Mouse (Mus musculus) hindbrain, postnatal 0 days (tissue): ENCODE measurements around the gene Olfr666. TPM values are rescaled to one million over a fixed set of nuclear protein-coding genes. Genes with fewer than 3 reads are reported as not detected.
"Not testable (repeated sequence)": the region's sequence is repeated elsewhere in the genome, so short reads cannot be mapped to it uniquely, and the experiment has no call there.

ENCODE experiments used
- ATAC-seq: fragments of 200-750 bp; cut with Nextera tagmentation; 2 replicates; pipeline ENCODE4 v1.8.0; 2017; ENCODE audit warnings: mild to moderate bottlenecking, moderate TSS enrichment, moderate library complexity
- DNase-seq: peaks from one replicate; pipeline ENCODE4 v3.0.0-alpha.2; 2015; ENCODE audit warnings: low spot score
- H3K27ac ChIP-seq: fragments of 300-500 bp; sonication (generic); 2 replicates; pipeline ENCODE4 v1.5.1; 2014; ENCODE audit warnings: mild to moderate bottlenecking
- H3K27me3 ChIP-seq: fragments of 300-500 bp; sonication (generic); 2 replicates; pipeline ENCODE4 v1.6.1; 2014; ENCODE audit warnings: low read length, mixed read lengths; ENCODE audit not compliant: insufficient read depth
- H3K36me3 ChIP-seq: fragments of 300-500 bp; sonication (generic); 2 replicates; pipeline ENCODE4 v1.6.1; 2014; ENCODE audit warnings: low read length, mixed read lengths; ENCODE audit not compliant: insufficient read depth
- H3K4me1 ChIP-seq: fragments of 300-500 bp; sonication (generic); 2 replicates; pipeline ENCODE4 v1.6.1; 2014; ENCODE audit warnings: antibody characterized with exemption, low read length, mixed read lengths; ENCODE audit not compliant: insufficient read depth
- H3K4me2 ChIP-seq: fragments of 300-500 bp; sonication (generic); 2 replicates; pipeline ENCODE4 v1.6.1; 2014; ENCODE audit warnings: low read depth, mild to moderate bottlenecking, low read length, moderate library complexity, mixed read lengths
- H3K4me3 ChIP-seq: fragments of 300-500 bp; sonication (generic); 2 replicates; pipeline ENCODE4 v1.5.1; 2014; ENCODE audit warnings: low read length
- H3K9ac ChIP-seq: fragments of 300-500 bp; sonication (generic); replicated peaks from 2 replicates; pipeline ENCODE4 v1.6.1; 2014; ENCODE audit warnings: mild to moderate bottlenecking, low read length, moderate library complexity, mixed read lengths
- H3K9me3 ChIP-seq: fragments of 300-500 bp; sonication (generic); 2 replicates; pipeline ENCODE4 v1.6.1; 2016; ENCODE audit warnings: low read length, mixed read lengths
- CTCF ChIP-seq: IDR thresholded peaks from 2 replicates; pipeline ENCODE4 v1.5.1; 2016; ENCODE audit warnings: antibody characterized with exemption, control low read depth, low read depth
- WGBS: fragments of 180-500 bp; shearing (Covaris S2); extraction: QIAGEN DNeasy Blood & Tissue Kit; methylation state at CpG from one replicate; pipeline ENCODE4 v1.1.7; 2014; 5-methylcytosine and 5-hydroxymethylcytosine counted together
- polyA plus RNA-seq: library from polyadenylated mRNA; unstranded; fragments of >200 nt; fragmentation: Nextera tagmentation; extraction: Ambion mirVana; gene quantifications from 2 replicates; pipeline ENCODE4 v1.2.1, GENCODE M21; 2015
- total RNA-seq: library from RNA; depleted of rRNA; stranded (reverse); fragments of >200 nt; gene quantifications from 2 replicates; pipeline ENCODE4 v1.2.3, GENCODE M21; 2014; rRNA removed

The Olfr666 gene
- total and polyA plus RNA-seq, 2 experiments from 2014 or later: not detected

DNA sequence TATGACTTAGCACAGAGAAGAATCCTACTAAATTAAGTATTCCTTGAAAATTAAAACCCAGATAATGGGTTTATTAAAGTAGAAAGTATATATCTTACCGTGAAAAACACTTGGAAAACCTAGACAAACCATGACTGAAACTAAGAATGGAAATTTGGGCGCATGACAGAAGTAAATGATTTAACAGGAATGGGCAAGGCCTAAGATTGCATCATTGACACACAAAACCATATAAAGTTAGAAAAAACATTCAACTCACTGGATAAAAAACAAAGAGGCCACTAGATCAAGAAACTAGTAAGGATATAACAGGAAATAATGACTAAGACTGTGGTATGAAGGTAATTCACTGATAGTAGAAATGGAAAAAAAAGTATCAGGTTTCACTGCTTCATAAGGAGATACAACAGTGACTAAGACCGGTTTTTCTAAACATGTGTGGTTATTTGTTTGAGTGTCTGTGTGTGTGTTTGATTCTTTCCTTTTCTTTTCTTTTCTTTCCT is 40.5 kb downstream of the Olfr666 start:
- DNase-seq (no peak), ATAC-seq (no peak)
- WGBS: 81% methylated on average over 3 of the region's 3 CpGs
- TF ChIP-seq CTCF: no peak
- H3K4me2 ChIP-seq: no peak overlapping the region
- no peak overlapping the region for H3K4me3 ChIP-seq
- H3K27me3 ChIP-seq: no peaks in the 10 kb centered on the region
- no peak overlapping the region for H3K9ac ChIP-seq
- no peaks in the 10 kb centered on the region for H3K36me3 ChIP-seq
- no peaks in the 10 kb centered on the region for H3K9me3 ChIP-seq
- H3K4me1 ChIP-seq: no peaks in the 10 kb centered on the region
- no peak overlapping the region for H3K27ac ChIP-seq

DNA sequence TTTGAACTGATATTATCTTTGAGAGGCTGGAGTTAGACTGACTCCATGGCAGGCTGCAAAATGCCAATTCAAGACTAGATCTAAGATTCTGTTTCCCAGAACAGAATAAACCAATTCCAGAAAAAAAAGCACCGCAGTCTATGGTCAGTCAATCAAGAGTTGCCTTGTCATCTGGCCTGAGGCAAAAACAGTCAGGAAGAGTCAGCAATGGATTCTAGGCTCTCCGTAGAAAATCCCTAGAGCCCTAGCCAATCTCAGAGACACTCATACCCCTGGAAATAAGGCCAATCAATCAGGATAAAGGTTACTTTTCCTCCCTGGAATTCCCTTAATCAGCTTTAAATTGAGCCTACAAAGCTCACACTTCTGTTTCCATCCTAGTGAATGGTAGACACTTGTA is 44.2 kb downstream of the Olfr666 start:
- H3K4me3 ChIP-seq, H3K27me3 ChIP-seq, H3K9ac ChIP-seq, ATAC-seq, H3K4me1 ChIP-seq, H3K4me2 ChIP-seq, H3K9me3 ChIP-seq, DNase-seq, H3K27ac ChIP-seq, H3K36me3 ChIP-seq: not testable (repeated sequence)
- 80% methylated on average over 2 of the region's 2 CpGs for WGBS

DNA sequence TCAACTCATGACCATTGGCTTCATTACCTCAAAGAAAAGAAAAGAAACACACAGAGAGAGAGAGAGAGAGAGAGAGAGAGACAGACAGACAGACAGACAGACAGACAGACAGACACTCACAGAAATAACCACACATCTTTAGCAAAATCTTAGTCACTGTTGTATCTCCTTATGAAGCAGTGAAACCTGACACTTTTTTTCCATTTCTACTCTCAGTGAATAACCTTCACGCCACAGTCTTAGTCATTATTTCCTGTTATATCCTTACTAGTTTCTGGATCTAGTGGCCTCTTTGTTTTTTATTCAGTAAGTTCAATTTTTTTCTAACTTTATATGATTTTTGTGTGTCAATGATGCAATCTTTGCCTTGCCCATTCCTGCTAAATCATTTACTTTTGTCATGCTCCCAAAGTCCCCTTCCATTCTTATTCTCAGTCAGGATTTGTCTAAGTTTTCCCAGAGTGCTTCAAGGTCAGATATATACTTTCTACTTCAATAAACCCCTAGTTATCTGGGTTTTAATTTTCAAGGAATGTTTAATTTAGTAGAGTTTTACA is 51.9 kb downstream of the Olfr666 start:
- TF ChIP-seq CTCF: no peak
- Histone ChIP-seq H3K4me3 (no peak overlapping the region), H3K9me3 (no peaks in the 10 kb centered on the region), H3K9ac (no peak overlapping the region), H3K36me3 (no peaks in the 10 kb centered on the region), H3K4me2 (no peak overlapping the region), H3K27me3 (no peaks in the 10 kb centered on the region), H3K4me1 (no peaks in the 10 kb centered on the region), H3K27ac (no peak overlapping the region)
- 89% methylated on average over 1 of the region's 1 CpGs for WGBS
- DNase-seq (no peak), ATAC-seq (no peak)

GRCm38 (mm10) chr7:104842503-104842902 is 53.2 kb downstream of the Olfr666 start, which contains the start of gene Usp17lb:
Usp17lb (minus strand) TSS chr7:104842603.
- no peaks in the 10 kb centered on the region for H3K4me1 ChIP-seq
- DNase-seq: no peak
- H3K36me3 ChIP-seq: no peaks in the 10 kb centered on the region
- no peaks in the 10 kb centered on the region for H3K27me3 ChIP-seq
- no peak for ATAC-seq
- TF ChIP-seq CTCF: no peak
- no peak within 1 kb of the TSS for H3K4me2 ChIP-seq
- WGBS: 64% methylated on average over 1 of the region's 1 CpGs
- no peak within 1 kb of the TSS for H3K4me3 ChIP-seq
- H3K9me3 ChIP-seq: no peaks in the 10 kb centered on the region
- H3K9ac ChIP-seq: no peak within 1 kb of the TSS
- H3K27ac ChIP-seq: no peak within 1 kb of the TSS

Other genes with a start within 250 kb of the Olfr666 start
- gene Olfr658, start 248.6 kb downstream of the Olfr666 start, total RNA-seq: 0.11 and 0.16 TPM in 2 replicates
- gene Olfr658, start 248.6 kb downstream of the Olfr666 start, polyA plus RNA-seq: 0.41 and 0.52 TPM in 2 replicates
- not detected in 2 replicates for gene Olfr659, start 229.2 kb downstream of the Olfr666 start, total RNA-seq
- not detected in 2 replicates for gene Olfr659, start 229.2 kb downstream of the Olfr666 start, polyA plus RNA-seq
- not detected in 2 replicates for gene Olfr661, start 209.5 kb downstream of the Olfr666 start, total RNA-seq
- not detected in 2 replicates for gene Olfr661, start 209.5 kb downstream of the Olfr666 start, polyA plus RNA-seq
- gene Usp17le, start 118.5 kb downstream of the Olfr666 start, total RNA-seq: not detected in 2 replicates
- not detected in 2 replicates for gene Usp17le, start 118.5 kb downstream of the Olfr666 start, polyA plus RNA-seq
- not detected in 2 replicates for gene Usp17lb, start 53.3 kb downstream of the Olfr666 start, total RNA-seq
- gene Usp17lb, start 53.3 kb downstream of the Olfr666 start, polyA plus RNA-seq: not detected in 2 replicates
- not detected in 2 replicates for gene Usp17la, start 38.9 kb downstream of the Olfr666 start, total RNA-seq
- not detected in 2 replicates for gene Usp17la, start 38.9 kb downstream of the Olfr666 start, polyA plus RNA-seq
- gene Olfr665, start 17.9 kb downstream of the Olfr666 start, total RNA-seq: not detected in 2 replicates
- gene Olfr665, start 17.9 kb downstream of the Olfr666 start, polyA plus RNA-seq: not detected in 2 replicates
- not detected in 2 replicates for gene Olfr667, start 25.5 kb upstream of the Olfr666 start, total RNA-seq
- not detected in 2 replicates for gene Olfr667, start 25.5 kb upstream of the Olfr666 start, polyA plus RNA-seq
- not detected in 2 replicates for gene Olfr668, start 32.1 kb upstream of the Olfr666 start, total RNA-seq
- gene Olfr668, start 32.1 kb upstream of the Olfr666 start, polyA plus RNA-seq: not detected in 2 replicates
- gene Olfr669, start 38.3 kb upstream of the Olfr666 start, total RNA-seq: not detected in 2 replicates
- gene Olfr669, start 38.3 kb upstream of the Olfr666 start, polyA plus RNA-seq: not detected in 2 replicates
- gene Olfr670, start 66.7 kb upstream of the Olfr666 start, total RNA-seq: not detected in 2 replicates
- gene Olfr670, start 66.7 kb upstream of the Olfr666 start, polyA plus RNA-seq: not detected in 2 replicates
- gene Olfr671, start 83.2 kb upstream of the Olfr666 start, total RNA-seq: not detected in 2 replicates
- not detected in 2 replicates for gene Olfr671, start 83.2 kb upstream of the Olfr666 start, polyA plus RNA-seq
- gene Olfr672, start 106.1 kb upstream of the Olfr666 start, total RNA-seq: not detected in 2 replicates
- gene Olfr672, start 106.1 kb upstream of the Olfr666 start, polyA plus RNA-seq: not detected in 2 replicates
- gene Olfr675, start 132.5 kb upstream of the Olfr666 start, total RNA-seq: not detected in 2 replicates
- gene Olfr675, start 132.5 kb upstream of the Olfr666 start, polyA plus RNA-seq: not detected in 2 replicates
- gene Olfr676, start 136.7 kb upstream of the Olfr666 start, total RNA-seq: not detected in 2 replicates
- gene Olfr676, start 136.7 kb upstream of the Olfr666 start, polyA plus RNA-seq: not detected in 2 replicates
- not detected in 2 replicates for gene Olfr677, start 155.4 kb upstream of the Olfr666 start, total RNA-seq
- not detected in 2 replicates for gene Olfr677, start 155.4 kb upstream of the Olfr666 start, polyA plus RNA-seq
- not detected in 2 replicates for gene Olfr678, start 168.5 kb upstream of the Olfr666 start, total RNA-seq
- not detected in 2 replicates for gene Olfr678, start 168.5 kb upstream of the Olfr666 start, polyA plus RNA-seq
- gene Olfr679, start 185.3 kb upstream of the Olfr666 start, total RNA-seq: not detected in 2 replicates
- not detected in 2 replicates for gene Olfr679, start 185.3 kb upstream of the Olfr666 start, polyA plus RNA-seq
- not detected in 2 replicates for gene Olfr680-ps1, start 196.9 kb upstream of the Olfr666 start, total RNA-seq
- gene Olfr680-ps1, start 196.9 kb upstream of the Olfr666 start, polyA plus RNA-seq: not detected in 2 replicates
- gene Olfr681, start 220.9 kb upstream of the Olfr666 start, total RNA-seq: not detected in 2 replicates
- not detected in 2 replicates for gene Olfr681, start 220.9 kb upstream of the Olfr666 start, polyA plus RNA-seq